Mouse (Mus musculus) kidney, postnatal 36 days (tissue): Measurements from ENCODE around the gene Dync1li1.
"Not testable (repeated sequence)": the region's sequence is repeated elsewhere in the genome, so short reads cannot be mapped to it uniquely, and the experiment has no call there.

Experiments
- DNase-seq, 2 experiments: peaks; one replicate each; pipeline ENCODE4 v3.0.0; 2021 to 2022; ENCODE audit warnings: mixed read lengths in 2 of 2

Dync1li1 gene

DNA sequence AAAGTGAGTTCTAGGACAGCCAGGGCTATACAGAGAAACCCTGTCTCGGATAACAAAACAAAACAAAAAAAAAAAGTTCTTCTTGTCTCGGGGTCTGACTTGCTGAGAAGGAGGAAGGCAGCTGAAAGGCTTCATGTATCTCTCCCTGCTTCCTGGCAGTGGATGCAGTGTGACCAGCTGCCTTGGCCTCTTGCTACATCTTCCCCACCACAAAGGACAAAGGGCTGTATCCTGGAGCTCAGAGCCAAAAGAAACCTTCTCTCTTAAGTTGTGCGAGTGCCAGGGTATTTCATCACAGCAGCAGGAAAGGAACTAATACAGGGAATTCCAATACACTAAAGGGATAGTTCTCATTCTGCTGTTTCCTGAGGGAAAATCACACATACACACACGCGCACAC, 10.0 kb upstream of the Dync1li1 start:
- no peak for DNase-seq

DNA sequence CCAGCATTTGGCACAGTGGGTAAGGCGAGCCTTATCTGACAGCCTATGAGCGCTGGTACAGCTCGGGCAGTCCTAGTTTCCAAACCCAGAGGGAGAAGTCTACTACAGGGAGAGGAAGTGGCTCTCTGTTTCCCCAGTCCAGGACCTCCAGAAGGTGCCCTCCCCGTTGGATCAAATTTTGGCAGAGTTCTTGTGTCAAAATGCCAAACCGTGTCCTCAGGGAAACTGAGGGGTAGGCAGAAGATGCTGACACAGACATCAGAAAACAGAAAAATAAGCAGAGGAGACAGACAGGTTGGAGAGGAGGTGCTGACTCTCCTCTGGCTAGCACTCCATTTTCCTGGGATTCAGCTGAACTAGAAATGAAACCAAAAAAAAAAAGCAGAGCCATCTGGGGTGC, 8.6 kb upstream of the Dync1li1 start:
- DNase-seq: no peak

DNA sequence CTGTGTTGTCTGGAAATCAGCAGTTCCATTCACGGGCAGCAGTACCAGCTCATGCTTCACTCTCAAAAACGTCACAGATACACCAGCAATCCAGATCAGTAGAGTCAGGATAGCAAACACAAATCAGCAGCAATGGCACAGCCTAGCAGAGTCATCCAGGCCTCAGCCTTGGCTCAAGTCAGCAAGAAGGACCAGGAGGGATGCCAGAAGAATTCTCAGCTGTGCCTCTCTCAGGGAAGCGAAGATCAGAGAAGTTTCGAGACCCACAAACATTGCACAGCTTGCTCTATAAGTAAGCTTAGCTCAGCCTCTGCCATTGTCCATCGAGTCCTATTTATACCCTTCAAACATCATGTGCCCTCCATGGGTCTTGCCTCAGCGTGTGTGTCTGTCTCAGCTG, 8.1 kb upstream of the Dync1li1 start:
- no peak for DNase-seq

DNA sequence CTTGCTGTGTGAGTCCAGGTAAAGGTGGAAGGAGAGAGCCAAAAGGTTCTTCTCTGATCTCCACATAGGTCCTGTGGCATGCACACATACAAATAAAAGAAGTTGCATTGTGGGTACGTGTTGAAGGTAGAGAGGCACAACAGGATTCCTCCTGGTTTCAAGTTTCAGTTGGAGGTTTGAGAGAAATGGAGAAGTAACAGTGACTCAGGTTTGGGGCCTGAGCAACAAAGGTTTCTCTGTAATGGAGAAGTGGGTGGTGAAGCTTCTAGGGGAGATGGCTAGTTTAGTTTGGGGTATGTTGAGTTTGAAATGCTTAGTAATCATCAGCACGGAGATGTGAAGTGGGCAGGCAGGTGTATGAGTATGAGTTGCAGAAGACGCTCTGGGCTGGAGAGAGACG, 6.4 kb upstream of the Dync1li1 start:
- no peak for DNase-seq

DNA sequence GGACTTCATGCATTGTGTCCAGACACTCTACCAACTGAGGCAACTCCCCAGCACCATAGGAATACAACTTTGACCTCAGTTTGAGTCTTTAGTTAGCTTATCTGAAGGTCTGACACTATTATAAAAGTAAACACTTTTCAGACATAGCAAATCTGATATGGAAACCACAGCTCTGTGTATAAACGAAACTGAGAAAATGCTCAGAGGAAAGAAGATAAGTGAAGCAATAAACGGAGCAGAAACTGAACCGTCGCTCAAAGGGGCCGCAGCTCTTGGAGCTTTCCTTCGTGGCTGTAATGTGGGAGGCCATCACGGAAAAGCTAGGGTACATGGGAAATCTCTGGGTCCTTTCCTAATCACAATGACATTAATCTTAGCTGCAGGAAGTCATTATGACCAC, 2.3 kb upstream of the Dync1li1 start:
- DNase-seq: no peak

DNA sequence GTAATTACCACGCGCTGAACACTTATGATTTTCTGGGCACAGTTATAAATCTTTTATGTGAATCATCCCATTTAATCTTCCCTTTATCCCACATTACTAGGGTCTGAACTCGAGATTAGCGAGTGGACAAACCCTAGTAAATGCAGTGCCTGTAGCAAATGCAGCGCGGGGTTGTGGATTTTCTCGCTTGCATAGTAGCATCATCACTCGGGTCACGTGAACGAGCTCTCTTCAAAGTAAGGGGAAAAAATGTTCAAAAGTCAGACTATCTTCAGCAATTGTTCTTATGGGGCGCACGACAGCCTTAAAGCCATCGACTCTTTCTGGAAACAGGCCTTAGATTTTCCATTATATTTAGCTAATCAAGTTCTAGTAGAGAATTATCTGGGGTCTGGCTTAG, 951 bp upstream of the Dync1li1 start:
- no peak for DNase-seq

DNA sequence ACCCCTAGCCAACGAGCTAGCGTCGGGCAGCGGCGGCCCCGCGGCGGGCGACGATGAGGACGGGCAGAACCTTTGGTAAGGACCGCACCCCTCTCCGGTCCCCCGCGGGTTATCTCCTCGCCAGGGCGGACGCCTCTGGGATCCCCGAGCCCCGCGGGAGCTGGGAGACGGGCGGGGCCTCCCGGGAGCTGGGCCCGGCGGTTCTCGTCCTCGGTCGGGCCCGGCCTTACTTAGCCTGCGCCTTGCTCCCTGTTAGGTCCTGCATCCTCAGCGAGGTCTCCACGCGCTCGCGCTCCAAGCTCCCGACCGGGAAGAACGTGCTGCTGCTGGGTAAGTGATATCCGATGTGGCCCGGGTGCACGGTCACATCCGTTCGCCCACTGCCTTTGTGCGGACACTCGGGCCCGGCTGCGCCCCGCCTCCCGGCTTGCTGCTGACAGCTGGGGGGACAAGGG, 390 bp downstream of the Dync1li1 start:
- DNase-seq: peak in 1 of 2 experiments; percentile 57

DNA sequence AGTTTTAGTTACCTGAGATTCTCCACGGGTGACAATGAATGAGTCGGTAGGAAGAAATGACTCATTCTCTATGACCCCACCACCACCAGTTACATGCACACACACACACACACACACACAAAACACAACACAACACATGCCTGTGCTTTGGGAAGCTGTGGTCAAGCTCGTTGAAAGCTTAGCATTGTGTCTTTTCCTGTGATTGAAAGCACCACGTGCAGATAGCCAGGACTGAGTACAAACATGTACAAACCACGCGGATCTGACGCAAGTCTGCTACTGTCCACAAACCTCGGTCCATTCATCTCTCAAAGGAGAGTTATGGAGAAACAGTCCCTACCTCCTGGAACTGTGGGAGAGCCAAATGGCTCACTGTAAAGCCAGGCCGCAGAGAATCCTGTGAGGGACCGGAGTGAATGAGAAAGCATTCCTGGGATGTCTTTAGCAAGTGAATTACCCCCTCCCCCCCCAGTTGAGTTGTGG, 1.6 kb downstream of the Dync1li1 start:
- no peak for DNase-seq

DNA sequence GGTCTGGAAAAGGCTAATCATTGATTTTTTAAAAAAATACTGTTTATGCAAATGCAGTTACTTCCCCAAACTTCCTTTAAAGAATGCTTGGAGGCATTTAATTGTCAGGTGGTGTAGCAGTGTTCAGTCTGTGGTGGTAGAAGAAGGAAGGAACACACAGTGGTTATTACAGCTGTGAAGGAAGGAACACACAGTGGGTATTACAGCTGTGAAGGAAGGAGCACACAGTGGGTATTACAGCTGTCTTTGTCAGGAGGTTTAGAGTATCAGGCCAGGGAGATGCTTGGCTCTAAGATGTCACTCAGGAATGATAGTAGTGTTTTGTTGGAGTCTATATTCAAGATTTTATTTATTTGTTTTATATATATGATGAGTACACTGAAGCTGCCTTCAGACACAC, 2.5 kb downstream of the Dync1li1 start:
- DNase-seq: no peak

DNA sequence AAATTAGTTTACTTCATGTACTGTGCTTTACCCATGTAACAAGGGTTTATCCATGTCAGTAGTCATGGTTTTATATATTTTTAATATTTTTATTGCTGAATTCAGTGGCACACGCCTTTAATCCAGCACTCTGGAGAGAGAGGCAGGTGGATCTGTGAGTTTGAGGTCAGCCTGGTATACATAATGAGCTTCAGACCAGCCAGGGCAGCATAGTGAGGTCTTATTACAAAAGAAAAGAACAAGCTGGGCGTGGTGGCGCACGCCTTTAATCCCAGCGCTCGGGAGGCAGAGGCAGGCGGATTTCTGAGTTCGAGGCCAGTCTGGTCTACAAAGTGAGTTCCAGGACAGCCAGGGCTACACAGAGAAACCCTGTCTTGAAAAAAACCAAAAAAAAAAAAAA, 7.1 kb downstream of the Dync1li1 start:
- not testable (repeated sequence) for DNase-seq

DNA sequence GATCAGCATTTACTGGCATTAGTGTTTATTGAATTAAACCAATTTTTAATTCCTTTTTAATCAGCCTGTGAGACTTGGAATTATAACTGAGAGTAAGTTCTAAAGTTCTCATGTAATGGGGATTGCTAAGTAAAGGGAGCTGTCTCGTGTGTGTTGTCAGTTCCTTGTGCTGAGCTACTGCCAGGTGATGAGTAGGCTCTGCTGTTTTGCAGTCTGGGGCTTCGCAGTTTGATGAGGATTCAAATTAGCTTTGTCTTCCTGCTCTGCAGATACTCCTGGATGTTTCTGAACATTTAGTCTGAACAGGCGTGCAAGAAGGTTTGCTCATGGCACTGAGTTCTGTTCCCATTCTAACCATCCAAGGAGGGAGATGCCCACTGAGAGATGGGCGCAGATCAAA, 8.5 kb downstream of the Dync1li1 start:
- DNase-seq: no peak

DNA sequence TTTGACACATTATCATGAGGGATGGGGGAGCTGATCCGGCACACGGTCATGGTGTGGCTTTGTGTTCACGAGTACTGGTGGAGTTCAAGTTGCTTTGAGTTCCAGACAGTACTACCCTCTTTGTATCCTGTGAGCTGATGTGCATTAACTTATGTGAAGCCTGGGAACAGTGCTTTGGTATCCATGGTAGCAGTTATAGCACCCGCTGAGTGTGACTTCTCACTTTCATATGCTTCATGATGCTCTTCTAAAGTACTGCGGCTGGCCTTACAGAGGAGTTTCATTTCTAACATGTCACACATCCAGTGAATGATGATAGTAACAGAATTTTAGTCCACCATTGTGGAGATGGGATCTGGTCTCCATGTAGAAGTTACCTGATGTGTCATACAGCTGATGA, 9.3 kb downstream of the Dync1li1 start:
- no peak for DNase-seq

DNA sequence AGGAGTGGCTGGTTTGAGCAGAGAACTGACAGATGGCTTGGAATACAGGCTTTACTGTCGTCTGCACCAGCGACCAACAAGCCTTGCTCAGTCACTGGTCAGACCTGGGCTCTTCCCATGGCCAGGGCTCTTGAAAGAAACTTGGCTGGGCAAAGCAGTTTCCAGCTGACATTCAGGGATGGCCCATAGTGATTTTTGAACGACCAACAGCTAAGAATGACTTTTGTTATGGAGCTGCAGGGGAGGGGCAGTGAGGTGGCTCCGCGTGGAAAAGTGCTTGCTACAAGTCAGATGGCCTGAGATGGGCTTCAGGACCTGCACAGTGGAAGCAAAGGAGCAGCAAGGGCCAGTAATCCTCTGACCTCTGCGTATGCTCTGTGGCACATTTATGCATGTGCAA, 10.7 kb downstream of the Dync1li1 start:
- DNase-seq: peak; percentile 39 to 47

DNA sequence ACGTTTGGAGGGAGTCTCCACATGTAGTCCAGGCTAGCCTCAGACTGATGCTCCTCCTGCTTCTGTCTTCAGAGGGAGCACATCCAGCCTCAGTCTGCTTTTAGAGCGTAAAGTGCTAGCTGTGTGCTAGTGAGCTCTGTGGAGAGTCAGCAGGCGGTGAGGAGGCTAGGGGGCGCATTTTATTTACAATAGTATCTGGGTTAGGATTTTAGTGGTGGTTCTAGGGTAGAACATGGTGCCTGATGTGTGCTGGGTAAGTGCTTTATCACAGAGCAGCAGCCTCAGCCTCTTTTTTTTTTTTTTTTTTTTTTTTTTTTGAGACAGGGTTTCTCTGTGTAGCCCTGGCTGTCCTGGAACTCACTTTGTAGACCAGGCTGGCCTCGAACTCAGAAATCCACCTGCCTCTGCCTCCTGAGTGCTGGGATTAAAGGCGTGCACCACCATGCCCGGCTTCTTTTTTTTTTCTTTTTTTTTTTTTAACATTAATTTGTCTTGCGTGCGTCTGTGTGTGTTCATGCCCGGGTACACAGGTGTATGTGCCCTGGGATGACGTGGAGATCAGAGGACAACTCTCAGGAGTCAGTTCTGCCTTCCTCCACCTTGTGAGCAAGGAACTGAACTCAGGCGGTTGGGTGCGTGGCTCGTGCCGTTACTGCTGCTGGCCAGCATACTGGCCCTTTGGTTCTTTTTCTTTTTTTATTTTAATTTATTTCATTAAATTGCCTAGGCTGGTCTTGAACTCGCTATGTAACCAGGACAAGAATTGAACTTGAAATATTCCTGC, 11.5 kb downstream of the Dync1li1 start:
- peak; percentile 61 to 70 for DNase-seq

DNA sequence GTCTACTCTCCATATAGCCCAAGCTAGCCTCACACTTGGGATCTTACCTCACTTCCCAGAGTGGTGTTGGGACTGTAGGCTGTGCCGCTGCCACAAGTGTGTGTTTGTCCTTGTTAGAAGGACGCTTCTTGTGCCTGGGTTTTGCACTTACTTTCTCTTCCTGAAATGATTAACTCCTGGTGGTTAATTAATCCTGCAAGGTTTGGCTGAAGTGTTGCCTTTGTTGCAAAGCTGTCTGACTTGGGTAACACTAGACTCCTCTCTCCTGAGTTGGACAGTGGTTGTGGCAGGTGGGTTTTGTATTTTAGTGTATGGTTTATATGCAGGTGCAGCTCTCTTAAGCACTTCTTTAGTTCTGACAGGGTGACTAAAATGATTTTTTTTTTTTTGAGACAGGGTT, 12.4 kb downstream of the Dync1li1 start:
- DNase-seq: peak; percentile 64 to 81

DNA sequence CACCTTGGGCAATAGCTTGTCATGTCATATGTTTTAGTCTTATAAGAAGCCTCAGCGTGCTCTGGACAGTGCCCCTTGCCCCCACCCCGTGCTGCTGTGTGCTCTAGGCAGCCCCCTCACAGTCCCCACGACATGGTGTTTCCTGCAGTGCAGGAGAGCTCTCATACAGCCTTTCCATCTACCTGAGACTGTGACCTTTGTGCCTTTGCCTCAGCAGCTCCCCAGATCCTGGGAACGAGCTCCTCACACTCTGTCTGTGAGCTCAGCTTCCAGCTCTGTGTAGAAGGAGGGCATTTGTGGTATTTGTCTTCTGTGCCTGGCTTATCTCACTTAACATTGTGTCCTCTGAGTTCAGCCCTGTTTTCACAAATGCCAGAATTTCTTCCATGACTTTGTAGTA, 13.3 kb downstream of the Dync1li1 start:
- DNase-seq: peak; percentile 55 to 62

DNA sequence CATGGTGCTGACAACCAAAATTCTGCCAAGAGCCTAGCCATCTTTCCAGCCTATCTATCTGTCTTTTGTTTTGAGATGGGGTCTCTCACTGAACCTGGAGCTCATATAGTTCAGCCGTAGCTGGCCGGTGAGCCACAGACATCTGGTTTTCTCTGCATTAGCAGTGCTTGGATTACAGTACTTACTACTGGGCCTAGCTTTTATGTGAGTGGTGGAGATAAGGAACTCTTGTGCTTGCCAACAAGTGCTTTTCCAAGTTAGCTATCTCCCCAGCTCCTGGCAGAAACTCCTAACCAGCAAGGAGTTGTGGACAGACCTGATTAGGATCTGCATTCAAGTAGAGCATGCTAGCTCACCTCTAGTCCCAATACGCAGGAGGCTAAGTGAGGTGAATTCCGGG, 19.2 kb downstream of the Dync1li1 start:
- no peak for DNase-seq

DNA sequence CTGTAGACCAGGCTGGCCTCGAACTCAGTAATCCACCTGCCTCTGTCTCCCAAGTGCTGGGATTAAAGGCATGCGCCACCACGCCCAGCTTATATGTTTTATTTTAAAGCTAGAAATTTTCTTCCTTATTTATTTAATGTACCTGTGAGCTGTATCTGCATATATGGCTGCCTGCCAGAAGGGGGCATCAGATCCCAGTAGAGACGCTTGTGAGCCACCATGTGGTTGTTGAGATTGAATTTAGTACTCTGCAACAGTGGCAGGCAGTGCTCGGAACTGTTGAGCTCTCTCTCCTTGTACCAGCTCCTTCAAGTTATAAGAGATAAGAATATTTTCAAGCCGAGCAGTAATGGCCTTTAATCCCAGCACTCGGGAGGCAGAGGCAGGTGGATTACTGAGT, 21.8 kb downstream of the Dync1li1 start:
- DNase-seq: peak; percentile 66 to 79

DNA sequence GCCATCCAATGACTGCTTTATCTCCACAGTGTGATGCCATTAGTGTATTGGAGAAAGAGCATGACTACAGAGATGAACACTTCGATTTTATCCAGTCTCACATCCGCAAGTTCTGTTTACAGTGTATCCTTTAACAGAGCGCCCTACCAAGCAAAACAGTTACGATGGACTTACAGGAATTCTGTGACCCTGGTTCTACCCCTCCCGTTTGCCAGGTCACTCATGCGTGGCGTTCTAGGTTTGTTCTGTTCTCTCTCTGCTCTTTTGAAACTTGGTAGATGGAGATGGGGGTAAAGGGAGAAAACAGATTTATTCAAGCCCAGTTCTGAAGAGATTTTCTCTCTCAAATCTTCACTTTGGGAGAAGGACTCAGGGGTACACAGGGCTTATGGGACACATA, 24.9 kb downstream of the Dync1li1 start:
- peak; percentile 86 to 89 for DNase-seq

DNA sequence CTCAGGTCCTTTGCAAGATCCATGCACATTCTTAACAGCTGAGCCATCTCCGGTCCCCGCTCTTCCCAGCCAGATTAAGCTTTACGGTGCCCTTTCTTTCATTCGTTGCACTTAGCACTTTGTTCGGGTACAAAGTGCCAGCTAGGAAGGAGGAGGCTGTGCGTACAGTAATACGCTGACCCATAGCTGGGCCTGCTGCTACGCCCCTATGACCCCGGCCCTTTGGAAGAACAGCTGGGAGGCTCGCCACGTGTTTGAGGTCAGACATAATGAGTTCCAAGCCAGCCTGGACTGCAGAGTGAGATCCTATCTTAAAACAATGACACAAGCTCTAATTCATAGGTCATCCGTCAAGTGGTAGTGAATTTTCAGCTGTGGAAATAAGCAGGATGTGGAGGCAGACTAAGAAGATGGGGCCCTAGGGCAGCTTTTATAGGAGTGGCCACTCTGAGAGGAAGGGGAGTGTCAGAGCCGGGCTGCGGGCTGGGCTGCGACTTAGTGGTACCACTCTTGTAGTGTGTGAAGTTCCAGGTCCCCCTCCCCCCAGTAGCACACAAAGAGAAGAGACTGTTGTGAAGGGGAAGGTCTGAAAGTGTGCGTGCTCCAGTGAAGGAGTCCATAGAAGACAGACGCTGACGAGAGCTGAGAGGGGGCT, 28.2 kb downstream of the Dync1li1 start:
- DNase-seq: peak; percentile 85 to 92

DNA sequence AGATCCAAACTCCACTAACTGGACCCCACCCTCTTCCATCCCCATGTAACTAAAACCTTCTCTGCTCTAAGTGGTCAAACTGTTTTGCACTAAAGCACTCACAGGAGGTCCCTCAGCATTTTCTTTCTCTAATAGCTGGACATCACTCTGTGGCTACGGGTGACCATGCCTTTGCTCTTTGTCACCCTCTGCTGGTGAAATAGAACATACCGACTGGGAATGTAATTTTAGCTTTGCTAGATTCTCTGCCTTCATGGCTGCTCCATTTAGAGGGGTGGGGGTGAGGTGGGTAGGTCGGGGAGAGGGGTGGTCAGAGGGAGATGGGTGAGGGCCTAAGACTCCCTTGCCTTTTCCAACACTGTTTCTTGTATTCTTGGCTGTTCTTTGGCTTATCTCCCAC, 38.7 kb downstream of the Dync1li1 start:
- peak; percentile 67 to 70 for DNase-seq

DNA sequence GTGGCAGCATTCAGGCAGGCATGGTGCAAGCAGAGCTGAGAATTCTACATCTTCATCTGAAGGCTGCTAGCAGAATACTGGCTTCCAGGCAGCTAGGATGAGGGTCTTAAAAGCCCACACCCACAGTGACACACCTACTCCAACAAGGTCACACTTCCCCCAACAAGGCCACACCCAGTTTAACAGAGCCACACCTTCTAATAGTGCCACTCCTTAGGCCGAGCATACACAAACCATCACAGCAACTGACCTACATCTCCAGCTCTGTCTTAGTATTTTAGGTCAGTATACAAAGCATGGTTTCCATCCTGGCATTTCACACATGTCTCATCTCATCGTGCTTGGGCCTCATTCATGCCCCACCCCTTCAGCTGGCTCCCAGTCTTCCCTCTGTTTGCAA, 39.8 kb downstream of the Dync1li1 start:
- DNase-seq: not testable (repeated sequence)

DNA sequence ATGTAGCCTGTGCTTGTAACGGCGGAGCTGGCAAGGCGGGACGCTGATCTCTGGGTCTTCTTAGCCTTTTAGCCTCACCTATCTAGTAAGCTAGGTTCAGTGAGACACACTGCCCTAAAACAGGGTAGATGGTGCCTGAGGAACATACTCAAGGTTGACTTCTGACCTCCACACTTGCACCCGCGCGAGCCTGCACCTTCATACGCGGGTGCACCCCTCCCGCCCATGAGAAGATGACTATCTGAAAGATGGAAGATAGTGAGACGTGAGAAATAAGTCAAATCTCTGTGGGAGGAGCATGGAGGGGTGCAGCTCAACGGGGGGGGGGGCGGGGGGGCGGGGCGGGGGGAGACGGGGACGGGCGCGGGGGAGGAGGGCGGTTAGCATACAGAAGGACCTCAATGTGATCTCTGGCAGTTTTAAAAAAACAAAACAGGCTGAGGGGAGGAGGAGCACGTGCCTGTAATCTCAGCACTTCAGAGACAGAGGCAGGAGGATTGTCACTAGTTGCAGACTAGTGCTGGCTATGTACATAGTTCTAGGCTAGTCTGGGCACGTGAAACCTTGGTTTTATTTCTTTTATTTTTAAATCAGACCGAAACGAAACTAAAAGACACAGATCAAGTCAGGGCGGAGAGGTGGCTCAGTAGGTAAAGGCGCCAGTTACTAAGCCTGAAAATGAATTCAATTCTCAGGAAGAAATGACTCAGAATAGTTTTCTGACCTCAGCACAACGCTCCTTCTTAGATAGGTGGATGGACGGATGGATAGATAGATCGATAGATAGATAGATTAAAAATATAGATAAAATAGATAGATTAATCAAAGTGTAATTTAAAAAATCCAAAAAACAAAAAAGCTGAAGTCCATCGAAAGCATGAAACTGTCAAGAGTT, 41.6 kb downstream of the Dync1li1 start:
- peak in 1 of 2 experiments; percentile 34 for DNase-seq
